Mouse (Mus musculus) kidney, adult 11 months (tissue): ENCODE measurements around the gene Stoml1.

ENCODE experiments used
- DNase-seq: peaks from one replicate; pipeline ENCODE4 v3.0.0; 2022

Gene Stoml1

DNA sequence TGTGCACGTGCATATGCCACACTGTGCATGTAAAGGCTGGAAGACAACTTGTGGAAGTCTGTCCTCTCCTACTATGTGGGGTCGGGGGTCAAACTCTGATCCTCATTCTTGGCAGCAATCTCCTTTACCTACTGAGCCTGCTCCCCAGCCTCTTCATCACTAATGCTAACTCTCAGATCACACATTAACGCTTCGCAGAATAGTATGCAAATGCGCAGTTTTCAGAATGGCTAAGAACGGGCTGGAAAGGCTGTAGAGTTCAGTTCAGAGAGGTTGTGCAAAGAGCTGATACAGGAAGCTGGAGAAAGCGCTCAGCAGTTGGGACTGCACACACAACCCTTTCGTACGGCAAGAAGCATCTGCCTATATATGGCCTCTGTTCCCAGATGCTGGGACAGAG lies 19.9 kb downstream of the Stoml1 start:
- peak; percentile 71 for DNase-seq

DNA sequence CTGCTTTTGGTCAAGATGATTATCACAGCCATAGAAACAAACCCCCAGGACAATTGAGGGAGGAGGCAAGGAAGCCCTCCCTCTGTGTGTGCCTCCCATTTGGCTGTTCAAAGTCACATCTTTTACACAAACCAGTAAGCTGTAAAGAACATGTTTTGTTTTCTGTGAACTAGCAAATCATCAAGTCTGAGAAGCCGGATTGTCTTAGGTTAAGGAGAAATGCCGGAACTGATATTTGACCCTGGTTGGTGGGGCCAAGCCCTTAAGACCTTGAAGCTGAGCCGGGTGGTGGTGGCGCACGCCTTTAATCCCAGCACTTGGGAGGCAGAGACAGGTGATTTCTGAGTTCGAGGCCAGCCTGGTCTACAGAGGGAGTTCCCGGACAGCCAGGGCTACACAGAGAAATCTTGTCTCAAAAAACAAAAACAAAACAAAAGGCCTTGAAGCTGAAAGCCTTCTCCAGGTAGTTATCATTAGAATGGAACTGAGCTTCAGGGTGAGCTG lies 21.2 kb downstream of the Stoml1 start:
- DNase-seq, result no peak

DNA sequence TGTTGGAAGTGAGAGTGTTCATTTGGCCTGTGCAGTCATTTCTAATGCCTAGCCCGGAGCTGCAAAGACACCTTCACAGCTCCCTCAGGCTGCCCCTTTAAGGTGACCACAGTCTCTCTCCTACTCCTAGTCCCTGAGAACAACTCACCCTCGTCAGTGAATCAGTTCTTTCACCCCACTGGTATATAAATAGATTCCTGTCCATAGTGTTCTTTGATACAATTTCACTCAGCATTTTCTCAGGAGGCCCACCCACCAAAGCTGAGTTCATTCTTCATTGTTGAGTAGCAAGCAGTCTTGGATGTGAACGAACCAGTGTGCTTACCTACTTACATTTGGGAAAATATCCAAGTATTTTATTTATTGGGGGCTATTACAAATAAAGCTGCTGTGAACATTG lies 21.7 kb downstream of the Stoml1 start:
- no peak for DNase-seq

DNA sequence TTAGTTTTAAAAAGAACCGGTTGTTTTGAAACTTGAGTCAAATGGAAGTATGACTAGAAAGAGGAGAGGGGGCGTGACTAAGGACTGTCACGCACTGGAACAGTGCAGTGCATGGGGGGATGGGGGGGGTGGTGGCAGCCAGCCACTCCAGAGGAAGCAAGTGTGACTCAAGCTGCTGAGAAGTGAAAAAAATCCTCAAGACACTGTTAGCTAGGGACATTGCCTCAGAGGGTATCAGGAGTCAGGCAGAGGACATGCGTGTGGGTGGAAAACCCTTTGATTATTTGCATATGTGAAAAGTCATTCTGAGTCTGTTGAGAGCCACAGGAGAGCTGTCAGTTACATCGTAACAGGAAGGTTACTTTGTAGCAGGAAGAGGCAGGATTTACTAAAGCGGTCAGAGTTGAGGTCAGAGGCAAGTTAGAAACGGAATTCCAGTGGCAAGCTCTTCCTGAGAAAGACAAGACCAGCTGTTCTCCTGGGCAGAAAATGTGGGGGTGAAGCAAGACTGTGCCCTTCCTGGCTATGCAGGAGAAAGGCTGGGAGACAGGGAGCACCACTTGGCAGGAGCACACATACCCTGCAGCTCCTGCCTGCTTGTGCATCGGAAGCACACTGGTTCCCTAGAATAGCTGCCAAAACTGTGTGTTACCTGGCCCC lies 22.3 kb downstream of the Stoml1 start:
- peak; percentile 75 for DNase-seq

DNA sequence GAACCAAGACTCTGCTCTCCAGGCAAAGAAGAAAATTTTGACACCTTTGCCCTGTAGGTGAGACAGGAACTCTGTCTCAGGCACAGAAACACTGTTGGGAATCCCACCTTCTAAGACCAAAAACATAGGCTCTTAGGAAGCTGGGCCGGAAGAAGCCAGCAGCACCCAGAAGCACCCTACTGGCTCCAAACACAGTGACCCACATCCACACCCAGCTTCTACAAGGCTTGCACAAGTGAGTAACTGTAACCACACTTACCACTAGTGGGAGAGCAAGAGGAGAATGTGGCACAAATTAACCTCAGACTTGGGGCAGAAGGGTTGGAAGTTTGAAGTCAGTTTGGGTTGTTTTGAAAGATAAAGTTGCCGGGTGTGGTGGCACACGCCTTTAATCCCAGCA lies 22.8 kb downstream of the Stoml1 start:
- no peak for DNase-seq

DNA sequence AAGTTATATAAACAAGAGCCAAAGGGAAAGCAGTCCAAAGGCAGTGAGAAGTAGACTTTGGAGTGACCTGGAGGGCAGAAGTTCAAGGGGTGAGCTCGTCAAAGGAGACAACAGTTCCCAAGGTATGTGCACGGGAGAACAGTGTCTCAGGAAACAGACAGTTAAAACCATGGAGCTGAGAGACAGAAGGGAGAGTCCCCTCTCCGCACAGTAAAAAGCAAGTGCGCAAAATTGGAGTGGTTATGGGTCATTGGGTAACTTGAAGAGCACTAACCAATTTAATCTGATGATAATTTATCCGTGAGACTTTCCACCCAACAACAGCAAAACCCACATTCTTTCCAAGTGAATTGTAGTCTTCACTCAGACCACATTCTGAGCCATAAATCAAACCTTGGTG lies 23.4 kb downstream of the Stoml1 start:
- peak; percentile 64 for DNase-seq

DNA sequence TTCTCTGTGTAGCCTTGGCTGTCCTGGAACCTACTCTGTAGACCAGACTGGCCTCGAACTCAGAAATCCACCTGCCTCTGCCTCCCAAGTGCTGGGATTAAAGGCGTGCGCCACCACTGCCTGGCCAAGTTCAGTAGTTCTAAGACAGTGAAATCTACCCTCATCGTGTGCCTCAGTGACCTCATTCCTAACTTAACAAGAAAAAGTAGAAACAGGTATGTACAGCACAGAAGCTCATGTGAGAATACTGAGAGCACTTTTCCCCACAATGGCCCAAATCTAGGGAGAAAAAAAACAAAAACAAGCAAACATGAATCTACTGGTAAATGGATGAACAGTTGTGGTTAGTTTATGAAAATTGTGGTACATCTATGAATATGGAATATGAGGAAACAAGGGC lies 25.3 kb downstream of the Stoml1 start:
- no peak for DNase-seq

DNA sequence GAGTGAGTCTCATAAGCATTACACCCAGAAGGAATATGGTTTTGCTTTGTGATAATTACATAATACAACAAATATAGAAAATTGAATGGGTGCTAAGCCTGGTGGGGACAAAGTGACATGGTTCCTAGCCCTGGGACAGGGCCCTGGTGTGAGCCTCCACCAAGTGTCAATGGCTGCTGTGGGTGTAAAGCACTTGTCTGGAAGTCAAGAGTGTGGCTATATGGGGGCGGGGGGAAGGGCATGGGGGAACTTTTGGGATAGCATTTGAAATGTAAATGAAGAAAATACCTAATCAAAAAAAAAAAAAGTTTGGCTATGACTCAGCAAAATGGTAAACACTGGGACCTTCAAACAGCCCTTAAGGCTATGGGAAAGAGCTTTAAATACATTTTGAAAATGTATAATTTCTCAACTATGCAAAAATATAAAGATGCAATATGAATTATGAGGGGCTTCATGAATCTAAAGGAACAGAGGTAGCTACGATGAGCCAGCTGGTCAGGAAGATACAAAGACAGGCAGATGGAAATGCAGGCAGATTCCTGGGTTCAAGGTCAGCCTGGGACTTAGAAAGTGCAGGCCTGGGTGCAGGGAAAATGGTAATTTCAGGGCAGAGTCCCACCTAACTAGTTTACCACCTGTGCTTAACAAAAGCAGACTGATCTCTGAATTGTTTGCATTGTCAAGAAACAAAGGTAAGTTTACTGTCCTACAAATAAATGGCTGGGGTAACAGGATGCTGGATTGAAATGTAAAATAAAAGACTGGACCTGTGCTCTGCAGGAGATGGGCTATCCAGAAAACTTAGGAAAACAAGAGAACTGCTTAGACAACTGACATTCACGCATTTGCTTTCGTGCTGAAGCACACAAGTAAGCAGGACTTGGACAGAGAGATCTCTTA lies 26.1 kb downstream of the Stoml1 start:
- no peak for DNase-seq

DNA sequence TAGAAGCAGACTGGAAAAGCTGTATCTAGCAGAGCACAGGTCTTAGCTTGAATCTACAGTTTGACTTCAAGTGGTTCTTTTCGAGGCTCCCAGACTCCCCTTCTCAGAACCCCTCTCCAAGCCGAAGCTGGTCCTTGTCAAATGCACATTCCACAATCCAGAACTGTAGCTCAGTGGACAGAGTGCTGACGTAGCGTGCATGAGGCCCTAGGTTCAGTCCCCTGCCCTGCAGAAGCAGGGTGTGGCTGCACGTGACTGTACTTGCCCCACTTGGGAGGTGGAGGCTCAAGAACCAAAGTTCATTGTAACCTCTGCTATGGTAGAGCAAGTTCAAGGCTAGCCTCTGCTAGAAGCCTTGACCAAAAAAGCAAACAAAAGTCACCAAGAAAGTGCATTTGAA lies 26.8 kb downstream of the Stoml1 start:
- DNase-seq, result no peak

DNA sequence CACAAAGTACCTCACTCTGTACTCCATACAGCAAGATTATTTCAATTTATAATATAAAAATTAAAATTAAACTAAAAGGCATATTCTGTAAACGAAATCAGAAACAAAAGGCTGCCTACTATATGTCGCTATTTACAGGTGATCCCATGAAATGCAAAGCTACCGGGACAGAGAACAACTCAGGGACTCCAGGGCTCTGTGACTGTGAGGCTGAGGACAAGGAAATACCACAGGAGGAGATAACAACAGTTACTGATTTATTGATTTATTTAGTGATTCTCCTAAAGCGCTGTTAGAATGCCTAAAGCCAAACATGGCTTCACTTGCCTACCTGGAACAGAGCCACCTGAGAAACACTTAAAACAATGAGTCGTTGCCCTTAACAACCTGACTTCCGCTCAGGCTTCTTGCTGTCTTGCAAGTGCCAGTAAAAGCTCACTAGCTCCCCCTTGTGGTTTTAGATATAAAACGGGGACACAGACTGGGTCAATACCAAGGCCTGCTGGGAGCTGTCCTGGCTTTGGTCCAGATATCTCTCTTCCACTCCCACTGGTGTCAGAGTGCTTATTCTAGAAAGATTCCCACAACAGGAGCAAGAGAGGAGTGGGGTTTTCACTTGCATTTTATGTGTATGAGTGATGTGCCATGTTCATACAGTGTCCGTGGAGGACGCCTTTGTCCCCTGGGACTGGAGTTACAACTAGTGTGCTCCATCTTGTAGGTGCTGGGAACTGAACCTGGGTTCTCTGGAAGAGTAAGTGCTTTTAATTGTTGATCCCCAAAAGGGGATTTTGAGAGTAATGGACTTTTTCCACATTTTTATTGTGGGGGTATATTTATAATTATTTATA lies 27.5 kb downstream of the Stoml1 start:
- peak; percentile 76 for DNase-seq

DNA sequence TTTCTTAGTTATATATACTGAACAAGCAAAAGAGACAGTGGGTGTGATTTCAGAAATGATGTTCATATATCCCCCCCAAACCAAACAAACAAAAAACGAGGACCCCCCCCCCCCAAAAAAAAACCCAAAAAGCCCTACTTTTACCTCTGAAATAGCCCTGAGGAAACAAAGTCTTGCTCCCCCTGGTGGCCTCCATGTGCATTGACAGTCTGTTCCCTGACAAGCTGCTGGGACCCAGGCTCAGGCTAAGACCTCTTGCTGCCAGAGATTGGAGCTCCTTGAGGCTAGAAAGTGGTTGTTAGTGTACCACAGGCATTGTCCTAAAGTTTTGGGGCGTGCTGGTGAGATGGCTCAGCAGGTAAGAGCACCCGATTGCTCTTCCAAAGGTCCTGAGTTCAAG lies 28.6 kb downstream of the Stoml1 start:
- no peak for DNase-seq

DNA sequence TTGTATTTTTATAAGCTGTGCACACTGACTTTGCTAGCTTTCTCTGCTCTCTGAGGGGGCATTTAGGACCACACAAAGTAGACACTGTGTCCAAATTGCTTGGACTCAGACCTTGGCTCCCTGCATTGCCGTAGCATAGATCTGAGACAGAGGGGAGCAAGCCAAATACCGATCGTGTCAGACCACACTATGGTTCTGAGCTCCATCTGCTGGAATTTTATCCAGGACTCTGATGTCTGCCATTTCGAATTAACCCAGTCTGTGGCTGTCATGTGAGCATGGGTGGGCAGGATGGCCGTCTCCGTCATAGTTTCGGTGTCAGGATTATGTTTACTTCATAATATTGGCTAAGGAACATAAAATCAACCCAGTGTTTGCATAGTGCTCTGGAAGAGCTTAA lies 30.5 kb downstream of the Stoml1 start:
- no peak for DNase-seq

DNA sequence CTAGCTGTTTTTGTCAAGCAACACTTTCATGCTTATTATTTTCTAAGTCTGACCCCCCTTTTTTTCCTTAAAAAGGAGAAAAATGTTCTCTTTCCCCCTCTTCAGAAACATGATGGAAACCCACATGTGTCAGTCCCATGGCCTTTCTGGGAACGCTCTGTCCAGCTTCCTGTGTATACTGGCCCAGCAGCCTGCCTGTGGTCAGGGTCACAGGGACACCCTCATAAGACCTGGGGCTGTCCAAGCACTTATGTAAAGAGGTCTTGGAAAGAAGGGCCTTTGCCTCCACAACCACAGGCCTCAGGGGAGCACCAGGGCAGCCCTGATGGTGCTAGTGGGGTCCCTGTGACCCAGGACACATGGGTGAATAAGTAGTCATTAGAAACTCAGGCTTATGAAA lies 36.1 kb downstream of the Stoml1 start:
- DNase-seq, result peak; percentile 50

DNA sequence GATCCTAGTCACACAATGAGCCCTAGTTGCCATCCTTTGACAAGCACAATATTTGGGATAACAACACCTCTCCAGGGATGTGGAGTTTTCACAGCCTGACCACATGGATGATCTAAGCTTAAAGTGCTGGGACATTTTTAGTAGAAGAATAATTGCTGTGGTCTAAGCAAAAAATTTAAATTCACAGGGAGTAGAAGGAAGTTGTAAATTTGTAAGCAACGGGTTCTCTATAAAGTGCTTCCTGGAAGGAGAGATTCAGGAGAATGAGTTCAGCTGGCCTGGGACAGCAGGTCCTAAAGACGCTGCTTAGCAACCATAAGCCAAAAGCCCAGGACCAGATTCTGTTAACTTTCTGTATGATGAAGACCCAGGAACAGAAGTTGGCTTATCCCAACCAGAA lies 36.9 kb downstream of the Stoml1 start:
- no peak for DNase-seq

DNA sequence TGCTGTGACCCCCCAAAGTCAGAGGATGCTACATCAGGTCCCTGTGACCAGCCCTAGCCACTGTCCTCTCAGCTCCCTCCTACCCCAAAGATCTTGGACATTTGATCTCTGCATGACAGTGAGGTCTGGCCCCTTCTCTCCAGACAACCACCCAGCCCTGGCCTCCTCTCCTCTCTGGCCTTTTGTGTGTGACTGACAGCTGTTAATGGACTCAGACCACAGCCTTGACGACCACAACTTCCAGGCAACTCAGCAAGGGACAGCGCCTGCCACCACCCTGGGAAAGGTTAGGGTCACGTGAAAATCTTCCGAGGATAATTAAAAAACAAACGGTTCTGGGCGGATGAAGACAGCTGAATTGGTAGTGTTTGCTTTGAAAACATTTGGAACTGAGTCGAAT lies 41.6 kb downstream of the Stoml1 start:
- no peak for DNase-seq

DNA sequence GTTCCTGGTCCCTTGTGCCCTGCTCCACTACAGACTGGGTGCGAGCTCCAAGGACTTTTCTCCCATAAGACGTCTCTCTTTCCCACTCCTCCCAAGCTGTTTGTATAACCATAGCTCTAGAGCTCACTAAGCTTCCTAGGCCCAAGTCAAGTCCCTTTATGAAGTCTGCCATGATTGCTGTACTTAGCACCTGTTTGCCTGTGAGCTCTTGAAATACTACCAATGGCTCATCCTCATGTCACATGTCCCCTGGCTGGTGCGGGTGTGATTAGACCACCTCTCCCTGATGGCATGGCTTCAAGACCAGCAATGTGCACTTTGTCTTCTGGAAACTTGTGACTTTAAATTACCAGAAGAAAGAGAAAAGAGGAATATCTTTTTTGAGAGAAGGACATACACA lies 42.4 kb downstream of the Stoml1 start:
- DNase-seq, result no peak

DNA sequence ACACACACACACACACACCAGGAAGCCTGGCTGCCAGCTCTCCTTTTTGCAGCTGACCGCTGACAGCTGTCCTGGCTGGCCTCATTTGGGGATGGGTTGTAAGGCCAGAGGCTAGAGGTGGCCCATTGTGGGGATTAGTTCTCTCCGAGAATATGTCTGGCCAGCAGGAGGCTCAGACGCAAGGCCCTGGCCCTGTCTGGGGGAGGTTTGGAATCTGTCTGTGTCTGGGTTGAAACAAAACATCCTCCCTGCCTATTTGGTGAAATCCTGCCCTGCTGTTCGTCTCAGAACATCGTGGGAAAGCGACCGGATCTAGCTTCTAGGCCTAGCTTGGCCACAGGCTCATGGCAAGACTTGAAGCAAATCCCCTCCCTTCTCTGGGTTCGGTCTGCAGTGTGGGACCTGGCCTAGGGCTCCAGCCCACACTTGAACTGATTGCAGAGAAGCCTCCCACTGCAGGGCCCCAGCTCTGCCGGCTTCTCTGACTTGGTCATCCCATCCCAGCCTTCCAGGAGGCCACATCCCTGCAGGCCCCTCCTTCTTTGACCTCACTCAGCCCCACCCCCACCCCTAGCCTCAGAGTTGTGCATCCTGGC lies 42.9 kb downstream of the Stoml1 start:
- peak; percentile 43 for DNase-seq

DNA sequence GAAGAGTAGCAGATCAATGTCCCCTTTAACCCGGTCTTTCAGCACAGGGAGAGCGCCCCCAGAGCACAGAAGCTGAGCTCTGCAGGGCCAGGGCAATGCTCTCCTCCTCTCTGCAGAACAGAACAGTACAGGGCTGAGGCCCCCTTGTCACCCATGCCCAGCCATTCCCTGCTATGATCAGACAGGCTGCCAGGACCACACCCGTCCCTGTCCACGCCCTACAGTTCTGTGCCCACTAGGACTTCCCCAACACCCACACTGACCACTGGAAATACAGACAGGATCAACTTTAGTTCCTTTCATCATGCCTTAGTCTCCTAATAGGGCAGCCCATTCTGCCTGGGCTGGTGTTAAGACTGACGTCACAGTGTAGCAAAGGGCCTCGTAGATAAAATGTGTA lies 44.1 kb downstream of the Stoml1 start:
- DNase-seq, result no peak

DNA sequence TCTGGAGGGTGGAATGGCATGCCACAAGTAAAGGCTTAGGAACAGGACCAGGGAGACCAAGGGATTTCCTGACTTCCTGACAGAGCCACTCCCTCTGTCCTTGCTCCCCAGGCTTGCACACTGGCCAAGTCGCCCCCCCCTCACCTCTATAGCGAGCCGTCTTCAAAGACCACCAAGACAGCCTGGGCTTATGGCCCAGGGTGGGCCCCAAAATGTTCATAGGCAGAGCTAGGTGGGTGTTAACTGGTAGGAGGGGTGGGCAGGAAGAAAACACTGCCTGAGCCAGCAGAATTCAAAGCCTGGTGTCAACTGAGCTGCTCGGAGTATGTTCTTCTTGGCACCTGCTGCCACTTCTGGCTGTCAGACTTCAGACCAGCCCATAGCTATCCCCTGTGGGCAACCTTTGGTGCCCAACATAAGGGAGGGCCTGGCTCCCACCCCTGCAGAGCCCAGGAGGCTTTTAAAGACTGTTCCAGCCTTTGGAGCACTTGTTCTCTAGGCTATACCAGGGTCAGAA lies 45.1 kb downstream of the Stoml1 start:
- no peak for DNase-seq

DNA sequence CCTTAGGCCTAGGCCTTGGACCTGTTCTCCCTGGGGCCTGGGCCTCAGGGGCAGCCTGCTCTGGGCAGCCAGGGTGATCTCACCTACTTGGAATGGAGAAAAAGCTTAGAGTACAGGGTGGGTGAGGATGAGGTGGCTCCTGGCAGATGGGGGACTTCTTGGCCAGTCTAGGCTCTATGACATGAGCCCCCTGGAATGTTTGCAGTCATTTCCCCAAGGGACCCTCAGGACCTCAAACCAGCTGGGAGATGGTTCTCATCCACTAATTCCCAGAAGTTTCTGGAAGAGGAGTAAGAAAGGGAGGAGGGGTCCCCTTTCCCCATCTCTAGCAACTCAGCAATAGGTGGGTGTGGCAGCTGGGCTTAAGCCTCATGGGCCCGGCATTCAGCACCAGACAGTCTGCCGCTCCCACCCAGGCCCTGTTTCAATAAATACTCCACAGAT lies 46.4 kb downstream of the Stoml1 start:
- no peak for DNase-seq

DNA sequence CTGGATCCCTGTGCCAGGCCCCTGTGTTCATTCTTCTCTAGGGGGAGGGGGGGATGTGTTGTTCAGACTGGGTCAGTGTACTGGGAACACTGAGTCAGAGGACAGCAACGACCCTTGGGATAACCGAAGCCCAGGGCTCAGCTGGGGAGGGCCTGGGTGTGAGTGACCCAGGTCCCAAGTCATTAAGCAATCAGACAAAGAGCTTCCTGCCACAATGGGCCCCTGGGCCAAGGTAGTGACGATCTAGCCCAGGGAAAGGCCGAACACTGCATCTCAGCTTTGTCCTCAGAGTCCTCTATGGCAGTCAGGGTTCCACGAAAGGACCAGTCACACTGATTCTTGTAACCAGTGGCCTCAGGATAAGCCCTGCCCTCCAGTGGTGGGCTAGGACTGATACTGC lies 50.2 kb downstream of the Stoml1 start:
- no peak for DNase-seq

DNA sequence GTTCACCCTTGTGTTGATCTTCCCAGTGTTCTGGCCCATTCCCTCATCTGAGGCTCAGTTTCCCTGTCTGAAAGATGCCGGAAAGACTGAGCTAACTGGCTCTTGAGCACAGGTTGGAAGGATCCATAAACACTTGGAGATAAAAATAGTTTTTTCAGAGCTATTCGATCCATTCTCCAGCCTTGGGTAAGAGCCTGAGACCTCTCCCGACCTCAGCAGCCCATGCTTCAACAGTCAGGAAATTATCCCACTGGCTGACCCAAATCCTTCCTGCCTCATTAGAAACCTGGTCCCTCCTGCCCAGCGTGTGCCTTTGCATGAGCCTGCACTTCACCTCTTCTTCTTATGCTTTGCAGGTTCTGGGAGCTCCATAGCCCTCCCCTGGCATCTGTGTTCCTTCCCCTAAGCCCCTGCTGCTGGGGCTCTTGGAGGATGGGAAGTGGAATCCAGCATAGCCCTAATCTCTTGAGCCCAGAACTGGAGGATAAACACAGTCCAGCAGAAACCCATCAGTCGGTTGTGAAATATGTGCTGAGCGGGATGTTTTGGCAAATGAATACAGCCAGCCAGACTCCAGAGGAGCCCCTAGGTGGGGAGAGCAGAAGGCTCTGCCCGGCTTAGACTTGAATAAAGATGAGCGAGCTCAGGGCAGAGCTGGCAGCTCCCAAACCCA lies 50.8 kb downstream of the Stoml1 start:
- DNase-seq, result no peak
